13 mouse cellular contexts compared by ENCODE assay signal in genomic region chr11:17352148-17353130, GRCm38 (mm10).
DNase-seq lines count a peak whose midpoint lies in the region; ATAC-seq lines count a peak whose summit lies in the region.
"Had no signal": no experiment of that assay in that cellular context is flagged by ENCODE, and none has a peak within 500 bp of the region (broad histone marks: within the 10 kb centered on the region; RNA-seq: fewer than 3 reads in every experiment).

No protein-coding gene starts in this region.

- peak; percentile 2 to 19 for DNase-seq in kidney, adult 8-10 months
- no peak for DNase-seq in kidney, postnatal 14 days
- DNase-seq in forebrain, embryonic 14.5 days (ENCODE audit: low spot score) = peak; percentile 63
- DNase-seq in spleen, postnatal 10 days (ENCODE audit: low spot score in 2 of 2) = no peak
- no peak for DNase-seq in heart, adult 18-20 months
- DNase-seq: adrenal gland, postnatal 36 days; lung, postnatal 14 days; spleen, adult 18-20 months; thymus, postnatal 4 days had no signal

- peaks cover 14% of the 10 kb centered on the region for H3K4me1 ChIP-seq in forebrain, embryonic 14.5 days (ENCODE audit: control insufficient read depth, insufficient read depth, low read length)
- H3K4me1 ChIP-seq in kidney, embryonic 14.5 days (ENCODE audit: control insufficient read depth, insufficient read depth, low read length) = no peaks in the 10 kb centered on the region
- H3K4me1 ChIP-seq in neural tube, embryonic 13.5 days (replicated peaks) = peaks cover 29% of the 10 kb centered on the region
- H3K4me1 ChIP-seq: embryonic facial prominence, embryonic 13.5 days had no signal

- 45% methylated on average over 17 of the region's 17 CpGs for whole genome bisulfite sequencing in forebrain, embryonic 14.5 days
- 61% methylated on average over 17 of the region's 17 CpGs for WGBS in kidney, embryonic 14.5 days
- WGBS in neural tube, embryonic 13.5 days = 42% methylated on average over 17 of the region's 17 CpGs

- no peak overlapping the region for H3K4me2 ChIP-seq in forebrain, embryonic 14.5 days (ENCODE audit: low read length)
- H3K4me2 ChIP-seq in kidney, embryonic 14.5 days (replicated peaks; ENCODE audit: low read depth, low read length) = no peak overlapping the region
- no peak overlapping the region for H3K4me2 ChIP-seq in neural tube, embryonic 13.5 days
- H3K4me2 ChIP-seq: embryonic facial prominence, embryonic 13.5 days had no signal

- H3K27me3 ChIP-seq in forebrain, embryonic 14.5 days (replicated peaks; ENCODE audit: control insufficient read depth, insufficient read depth, low read length) = no peaks in the 10 kb centered on the region
- no peaks in the 10 kb centered on the region for H3K27me3 ChIP-seq in kidney, embryonic 14.5 days (ENCODE audit: control insufficient read depth, insufficient read depth, low read length)
- no peaks in the 10 kb centered on the region for H3K27me3 ChIP-seq in neural tube, embryonic 13.5 days
- H3K27me3 ChIP-seq: embryonic facial prominence, embryonic 13.5 days had no signal

- no peak overlapping the region for H3K9ac ChIP-seq in forebrain, embryonic 14.5 days (ENCODE audit: low read length)
- no peak overlapping the region for H3K9ac ChIP-seq in kidney, embryonic 14.5 days (ENCODE audit: low read depth, low read length)
- H3K9ac ChIP-seq in neural tube, embryonic 13.5 days = no peak overlapping the region
- H3K9ac ChIP-seq: embryonic facial prominence, embryonic 13.5 days had no signal

- H3K27ac ChIP-seq in forebrain, embryonic 14.5 days (ENCODE audit: low read depth, low read length) = no peak overlapping the region
- no peak overlapping the region for H3K27ac ChIP-seq in kidney, embryonic 14.5 days (ENCODE audit: low read depth, low read length)
- peak overlapping the region; percentile 42 for H3K27ac ChIP-seq in neural tube, embryonic 13.5 days (replicated peaks)
- H3K27ac ChIP-seq: embryonic facial prominence, embryonic 13.5 days had no signal

- no peak overlapping the region for H3K4me3 ChIP-seq in forebrain, embryonic 14.5 days (ENCODE audit: low read depth, low read length)
- H3K4me3 ChIP-seq in kidney, embryonic 14.5 days (ENCODE audit: low read length) = no peak overlapping the region
- H3K4me3 ChIP-seq in neural tube, embryonic 13.5 days = no peak overlapping the region
- H3K4me3 ChIP-seq: embryonic facial prominence, embryonic 13.5 days had no signal

- H3K9me3 ChIP-seq in forebrain, embryonic 14.5 days (replicated peaks; ENCODE audit: control insufficient read depth, low read length) = no peaks in the 10 kb centered on the region
- no peaks in the 10 kb centered on the region for H3K9me3 ChIP-seq in kidney, embryonic 14.5 days (ENCODE audit: control insufficient read depth, low read length)
- no peaks in the 10 kb centered on the region for H3K9me3 ChIP-seq in neural tube, embryonic 13.5 days
- H3K9me3 ChIP-seq: embryonic facial prominence, embryonic 13.5 days had no signal

- peak; percentile 86 for ATAC-seq in forebrain, embryonic 14.5 days
- 0 out of 2 replicates have a peak, but pooled peaks have one; percentile 32 for ATAC-seq in kidney, embryonic 14.5 days (ENCODE audit: low FRiP score, low TSS enrichment)
- ATAC-seq in neural tube, embryonic 13.5 days (ENCODE audit: low read depth) = peak; percentile 74
- ATAC-seq: intestine, embryonic 16.5 days had no signal

- no peaks in the 10 kb centered on the region for H3K36me3 ChIP-seq in forebrain, embryonic 14.5 days (ENCODE audit: control insufficient read depth, insufficient read depth, low read length)
- H3K36me3 ChIP-seq in kidney, embryonic 14.5 days (ENCODE audit: control insufficient read depth, insufficient read depth, low read length) = no peaks in the 10 kb centered on the region
- no peaks in the 10 kb centered on the region for H3K36me3 ChIP-seq in neural tube, embryonic 13.5 days
- H3K36me3 ChIP-seq: embryonic facial prominence, embryonic 13.5 days had no signal

Comparison
In these comparisons a context has a peak if more than half of its experiments do, and no peak if none do; other contexts are left out.
1. DNase-seq: peak in kidney, adult 8-10 months (2 of 2) and forebrain, embryonic 14.5 days (single experiment); none in kidney, postnatal 14 days (single experiment), spleen, postnatal 10 days (0 of 2) and heart, adult 18-20 months (0 of 2).
2. ATAC-seq: peak in every context shown above with its lines; median percentile 86 in forebrain, embryonic 14.5 days; 74 in neural tube, embryonic 13.5 days; 32 in kidney, embryonic 14.5 days.